Mouse (Mus musculus): ENCODE results near the gene Gm20388.

GRCm38 (mm10) chr8:123981674-123982073 lies 4071.0 kb downstream of the Gm20388 start:
- TF ChIP-seq POLR2A (IDR thresholded peaks at IDR 0.05; ENCODE audit: extremely low read depth, insufficient read depth, low read length), result no peak
- no peak for TF ChIP-seq CTCF (IDR thresholded peaks at IDR 0.05; ENCODE audit: extremely low read depth, insufficient read depth, low read length)

Data from cortical plate, adult 2 months (tissue).